Mouse (Mus musculus) v-Abl transformed pro-B cells (cell line): ENCODE measurements around the gene Ankrd22.

Experiments
- in situ Hi-C, 2 experiments: fragments of 400-800 bp; cut with MboI; formaldehyde crosslinking; loops; one replicate each; pipeline ENCODE4 v1.15.1; 2025; ENCODE audit not compliant: unreplicated experiment in 2 of 2

The Ankrd22 gene

GRCm38 (mm10) chr19:34186845-34187244 lies 21.0 kb upstream of the Ankrd22 start:
- in situ Hi-C loops, result loop anchor here (5.0 kb wide), 1 partner anchor 35 kb away; no protein-coding TSS in a partner anchor

- in situ Hi-C loops, result no loop called here
These were observed 16.6 kb upstream of the Ankrd22 start for GRCm38 (mm10) chr19:34182490-34182889.

GRCm38 (mm10) chr19:34181234-34181633 lies 15.4 kb upstream of the Ankrd22 start:
- in situ Hi-C loops, result no loop called here

GRCm38 (mm10) chr19:34180316-34180715 lies 14.5 kb upstream of the Ankrd22 start:
- in situ Hi-C loops, result no loop called here

DNA sequence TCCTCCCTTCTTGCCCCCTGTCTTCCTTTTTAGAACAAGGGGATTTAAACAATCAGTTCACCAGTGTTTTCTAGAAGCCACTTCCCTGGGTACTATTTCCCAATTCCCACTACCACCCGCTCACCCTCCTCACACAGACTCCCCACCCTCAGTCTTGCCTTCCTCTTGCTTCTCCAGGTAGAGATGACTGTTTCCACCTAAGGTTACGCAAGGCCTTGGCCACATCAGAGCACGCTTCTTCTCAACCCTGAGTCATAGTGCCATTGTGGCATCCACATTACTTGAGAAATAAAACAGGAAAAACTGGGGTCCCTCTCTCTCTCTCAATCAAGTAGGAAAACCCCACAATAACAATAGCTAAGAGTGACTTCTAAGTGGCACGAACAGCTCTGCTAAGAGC lies 13.3 kb upstream of the Ankrd22 start:
- in situ Hi-C loops, result no loop called here

DNA sequence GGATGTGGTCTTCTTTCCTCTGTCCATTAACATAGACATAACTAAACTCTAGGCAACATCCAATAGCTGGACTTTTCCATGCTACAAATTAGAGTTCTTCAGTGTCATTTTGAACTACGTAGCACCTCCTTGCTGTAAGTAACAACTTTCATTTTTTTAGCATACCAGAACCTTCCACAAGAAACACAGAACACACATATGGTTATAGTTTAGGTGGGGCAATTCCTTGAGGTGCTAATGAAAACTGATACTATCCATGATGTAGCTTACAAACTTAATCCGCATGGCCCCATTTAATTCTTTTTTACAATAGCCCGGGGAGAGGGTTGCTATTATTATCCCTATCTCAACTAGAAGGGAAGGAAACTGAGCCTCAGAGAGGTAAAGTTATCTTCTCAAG lies 8.2 kb upstream of the Ankrd22 start:
- in situ Hi-C loops, result no loop called here

DNA sequence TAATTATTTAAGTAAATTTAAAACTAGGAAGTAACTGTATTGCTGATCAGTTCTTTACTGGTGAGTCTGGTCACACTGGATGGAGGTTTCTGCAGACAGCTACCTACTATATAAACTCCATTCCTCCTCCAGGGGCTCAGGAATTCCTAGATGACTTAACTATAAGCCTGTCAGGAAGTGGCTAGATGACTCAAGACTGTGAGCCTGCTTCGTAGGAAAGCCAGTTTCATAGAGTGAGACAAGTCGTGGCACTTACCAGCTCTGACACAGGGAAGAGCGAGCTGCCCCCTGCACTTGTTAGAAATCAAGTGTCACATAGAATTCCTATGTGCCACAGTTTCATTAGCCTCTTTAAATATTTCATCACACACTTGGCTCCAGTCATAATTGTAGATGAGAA lies 5.3 kb upstream of the Ankrd22 start:
- in situ Hi-C loops, result no loop called here

DNA sequence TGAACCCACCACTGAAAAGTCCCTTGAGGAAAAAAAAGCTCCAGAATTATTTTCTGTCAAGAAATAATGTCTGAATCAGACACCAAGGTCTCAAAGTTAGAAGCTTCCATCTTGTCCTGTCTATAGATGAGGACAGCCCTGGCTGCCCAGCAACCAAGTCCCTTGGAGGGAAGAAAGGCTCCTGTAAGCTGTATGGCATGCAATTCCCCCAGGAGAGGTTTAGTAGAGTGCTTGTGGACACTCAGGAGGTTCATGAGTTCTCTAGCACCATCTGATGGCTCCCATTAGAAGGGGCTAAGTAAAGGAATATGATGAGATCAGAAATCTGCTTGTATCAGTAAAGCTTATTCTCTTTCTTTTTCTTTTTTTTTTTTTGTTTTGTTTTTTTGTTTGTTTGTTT lies 3.3 kb upstream of the Ankrd22 start:
- in situ Hi-C loops, result loop anchor here (10.0 kb wide), 1 partner anchor 56 kb away; no protein-coding TSS in a partner anchor

DNA sequence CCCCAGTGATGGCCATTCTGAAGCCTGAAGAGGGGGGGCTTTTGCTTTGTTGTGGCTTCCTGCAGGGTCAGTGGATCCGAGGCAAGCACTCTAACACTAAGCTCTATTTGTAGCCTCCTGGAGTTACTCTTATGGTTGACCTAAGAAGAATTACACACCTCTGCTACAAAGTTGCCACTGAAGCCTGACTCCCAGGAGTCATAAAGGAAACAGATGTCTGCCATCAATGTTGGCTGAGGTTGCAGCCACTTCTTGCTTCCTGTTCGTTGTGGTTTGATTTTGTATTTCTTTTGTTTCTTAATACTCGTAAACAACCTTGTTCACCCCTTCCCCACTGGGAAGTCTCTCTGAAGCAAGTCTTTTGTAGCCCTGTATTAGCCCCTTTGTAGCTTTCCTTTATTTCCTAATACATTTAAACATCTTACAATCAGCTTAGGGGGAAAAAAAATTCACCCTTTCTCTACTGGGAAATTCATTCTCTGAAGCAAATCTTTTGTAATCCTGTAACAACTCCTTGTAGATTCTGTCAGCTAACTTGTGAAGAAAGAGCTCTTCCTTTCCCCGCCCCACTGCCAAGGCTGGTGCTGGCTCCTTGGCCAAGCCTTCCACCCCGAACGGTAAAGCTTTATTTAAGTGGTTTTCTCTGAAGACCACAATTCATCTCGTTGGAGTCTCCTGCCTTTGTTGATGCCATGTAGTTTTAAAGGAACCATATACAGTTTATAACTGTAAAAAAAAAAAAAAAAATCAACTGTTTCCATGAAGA lies 2.2 kb upstream of the Ankrd22 start:
- in situ Hi-C loops, result loop anchor here (10.0 kb wide), 1 partner anchor 57 kb away; no protein-coding TSS in a partner anchor

- in situ Hi-C loops, result loop anchor here (10.0 kb wide), 1 partner anchor 58 kb away; no protein-coding TSS in a partner anchor
These were observed 533 bp upstream of the Ankrd22 start for GRCm38 (mm10) chr19:34166386-34166785.

- in situ Hi-C loops, result loop anchor here (10.0 kb wide), 1 partner anchor 62 kb away; no protein-coding TSS in a partner anchor
These were observed 3.2 kb downstream of the Ankrd22 start for GRCm38 (mm10) chr19:34162693-34163092.

DNA sequence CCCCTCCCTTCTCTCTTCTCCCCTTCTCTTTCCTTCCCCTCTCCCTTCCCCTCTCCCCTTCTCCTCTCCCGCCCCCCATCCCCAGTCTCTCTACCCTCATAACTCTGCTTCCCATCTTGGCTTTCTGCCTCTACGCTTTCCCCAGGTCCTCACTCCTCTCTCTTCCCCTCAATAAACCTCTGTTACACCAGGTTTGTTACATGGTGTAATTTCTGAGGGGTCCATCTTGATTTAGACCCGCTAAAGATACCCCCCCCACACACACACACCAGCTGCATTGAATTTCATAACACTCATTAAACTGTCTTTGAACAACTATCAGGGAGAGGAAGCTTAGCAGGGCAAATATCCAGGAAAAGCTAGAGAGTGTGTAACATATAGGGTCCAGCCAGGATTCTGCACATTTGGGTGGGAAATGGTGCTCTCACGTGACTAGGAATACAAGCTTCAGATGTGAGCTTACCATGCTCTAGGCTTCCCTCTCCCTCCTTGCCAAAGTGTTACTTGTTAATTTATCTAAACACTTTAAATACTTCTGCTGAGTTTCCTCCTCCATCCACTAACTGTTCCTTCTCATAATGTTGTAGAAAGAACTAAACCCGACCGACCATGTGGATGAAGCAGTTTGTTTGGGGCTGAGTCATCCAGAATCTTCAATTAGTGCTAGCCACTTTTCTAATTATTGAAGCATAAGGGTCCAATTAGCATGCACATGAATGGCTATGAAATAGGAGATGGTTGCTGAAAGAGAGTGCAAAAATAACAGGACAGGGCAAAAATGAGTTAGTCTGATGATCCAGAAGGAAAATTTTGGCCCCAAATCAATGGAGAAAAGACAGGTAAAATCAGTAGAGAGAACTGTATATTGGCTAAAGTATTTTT lies 12.3 kb downstream of the Ankrd22 start:
- in situ Hi-C loops, result no loop called here

DNA sequence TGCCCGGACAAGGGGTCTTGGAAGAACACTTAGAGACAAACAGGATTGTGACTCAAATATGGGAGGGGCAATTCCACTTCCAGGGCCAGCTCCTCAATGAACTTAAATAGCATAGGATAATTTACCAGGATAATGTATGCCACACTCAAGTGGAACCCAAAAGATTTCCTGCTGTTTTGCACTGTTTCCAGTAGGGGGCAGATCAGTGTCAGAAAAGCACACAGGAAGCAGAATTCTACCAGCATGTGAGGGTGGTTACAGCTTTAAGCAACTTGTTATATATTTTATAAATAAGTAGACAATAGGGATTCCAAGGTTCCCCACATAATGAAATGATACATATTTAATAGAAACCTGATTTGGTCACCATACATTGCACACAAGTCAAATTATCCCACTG lies 13.9 kb downstream of the Ankrd22 start:
- in situ Hi-C loops, result no loop called here

- in situ Hi-C loops, result loop anchor here (10.0 to 25.0 kb wide), 7 partner anchors 96 to 761 kb away; partner anchors contain the start of genes Ch25h (in 2 of the 2) and Rnls (in 2 of the 2)
These were observed 17.4 kb downstream of the Ankrd22 start for GRCm38 (mm10) chr19:34148421-34148820.

DNA sequence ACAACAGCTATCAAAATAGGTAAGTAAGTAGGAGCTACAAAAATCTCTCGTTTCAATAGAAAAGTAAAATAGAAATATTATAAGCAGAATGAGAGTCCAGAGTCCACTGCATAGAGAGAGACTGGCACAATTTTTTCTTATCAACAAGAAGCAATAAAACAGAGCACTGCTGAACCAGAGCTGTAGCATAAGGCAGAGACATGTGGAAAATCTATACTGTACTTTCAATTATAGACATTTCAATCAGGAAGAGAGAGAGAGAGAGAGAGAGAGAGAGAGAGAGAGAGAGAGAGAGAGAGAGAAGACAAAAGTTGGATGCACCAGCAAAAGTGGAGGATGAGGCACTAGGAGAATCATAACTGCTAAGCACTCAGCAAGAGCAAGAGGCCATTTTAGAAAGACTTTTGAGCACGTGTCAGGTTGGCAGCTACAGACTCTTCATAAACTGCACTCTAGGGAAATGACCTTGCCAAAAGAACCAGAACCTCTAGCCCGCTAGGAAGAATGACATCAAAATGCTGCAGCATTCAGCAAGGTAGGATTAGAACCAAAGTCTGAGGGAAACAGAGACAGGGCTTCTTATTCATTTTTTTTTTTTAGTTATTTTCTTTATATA lies 26.3 kb downstream of the Ankrd22 start:
- in situ Hi-C loops, result loop anchor here (10.0 to 25.0 kb wide), 7 partner anchors 105 to 752 kb away; partner anchors contain the start of genes Ch25h (in 2 of the 2) and Rnls (in 2 of the 2)

DNA sequence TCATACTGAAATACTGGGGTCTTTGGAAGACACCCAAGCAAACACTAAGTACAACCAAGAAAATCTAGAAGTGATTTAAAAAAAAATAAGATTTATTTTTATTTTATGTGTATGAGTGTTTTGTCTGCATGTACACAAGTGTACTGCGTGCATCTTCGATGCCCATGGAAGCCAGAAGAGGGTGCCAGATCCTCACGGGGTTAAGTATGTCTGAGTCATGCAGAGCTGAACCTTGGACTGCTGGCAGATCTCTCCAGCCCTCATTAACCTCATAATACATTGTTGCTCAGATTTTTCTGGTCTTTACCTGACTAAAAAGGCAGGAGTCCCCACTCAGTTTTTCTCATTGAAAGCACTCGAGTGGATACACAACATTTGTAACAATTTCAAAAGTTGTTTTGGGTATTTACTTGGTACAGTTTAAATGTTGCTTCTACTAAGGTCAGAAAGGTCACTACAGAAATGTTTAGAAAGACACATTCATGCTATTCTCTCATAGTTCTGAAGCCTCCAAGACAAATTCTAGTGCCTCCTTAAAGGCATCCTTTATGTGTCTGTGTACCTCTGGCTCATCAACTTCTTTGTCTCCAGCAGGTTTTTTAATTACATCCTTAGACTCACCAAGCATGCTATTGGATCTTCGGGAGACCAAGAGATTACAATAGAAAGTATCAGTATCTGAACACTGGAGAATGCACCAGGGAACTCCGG lies 27.0 kb downstream of the Ankrd22 start:
- in situ Hi-C loops, result loop anchor here (25.0 kb wide), 3 partner anchors 198 to 752 kb away; partner anchors contain the start of gene Rnls (in 1 of the 2)

DNA sequence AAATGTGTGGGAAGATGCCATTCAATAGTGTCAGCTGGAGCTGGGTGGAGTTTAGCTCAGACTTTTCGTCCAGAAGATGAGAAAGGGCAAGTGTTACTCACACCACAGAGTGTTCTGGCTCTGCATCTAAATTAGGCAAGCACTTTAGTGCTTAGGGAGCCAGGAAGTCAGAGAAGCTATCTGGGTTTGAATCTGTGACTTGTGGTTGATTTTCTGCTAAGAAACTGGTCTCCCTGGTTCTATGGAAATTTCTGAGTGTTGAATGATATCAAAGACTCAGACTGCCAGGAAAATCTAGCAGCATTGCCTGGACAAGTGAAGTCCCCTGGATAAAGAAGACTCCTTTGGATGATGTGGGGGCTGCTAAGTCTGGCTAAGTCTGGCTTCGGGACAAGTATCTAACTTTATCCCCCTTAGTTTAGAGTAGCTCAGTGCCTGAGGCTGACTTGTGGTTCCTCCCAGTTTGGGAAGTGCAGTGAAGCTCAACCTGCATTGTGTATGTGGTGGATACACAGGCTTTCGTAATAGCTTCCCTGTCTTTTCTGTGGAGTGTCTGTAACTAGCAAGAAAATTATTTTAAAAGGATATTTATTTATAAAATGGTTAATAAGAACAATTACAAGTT lies 45.6 kb downstream of the Ankrd22 start:
- in situ Hi-C loops, result no loop called here

GRCm38 (mm10) chr19:34119653-34120052 lies 46.2 kb downstream of the Ankrd22 start:
- in situ Hi-C loops, result no loop called here

DNA sequence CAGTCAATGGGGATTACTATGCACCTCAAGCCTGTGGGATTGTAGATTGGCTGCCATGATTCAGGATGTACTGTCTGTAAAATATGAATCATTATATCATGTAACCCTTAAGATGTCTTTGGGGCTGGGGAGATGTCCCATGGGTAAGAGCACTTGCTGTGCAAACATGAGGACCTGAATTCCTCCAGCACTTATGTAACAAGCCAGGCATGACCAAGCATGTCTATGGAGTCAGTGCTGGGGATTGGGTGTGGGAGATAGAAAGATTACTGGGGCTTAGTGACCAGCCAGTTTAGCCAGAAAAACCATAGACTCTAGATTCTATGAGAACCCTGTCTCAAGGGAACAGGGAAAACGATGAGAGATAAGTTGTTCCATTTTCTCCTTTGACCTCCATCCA lies 46.8 kb downstream of the Ankrd22 start:
- in situ Hi-C loops, result no loop called here

DNA sequence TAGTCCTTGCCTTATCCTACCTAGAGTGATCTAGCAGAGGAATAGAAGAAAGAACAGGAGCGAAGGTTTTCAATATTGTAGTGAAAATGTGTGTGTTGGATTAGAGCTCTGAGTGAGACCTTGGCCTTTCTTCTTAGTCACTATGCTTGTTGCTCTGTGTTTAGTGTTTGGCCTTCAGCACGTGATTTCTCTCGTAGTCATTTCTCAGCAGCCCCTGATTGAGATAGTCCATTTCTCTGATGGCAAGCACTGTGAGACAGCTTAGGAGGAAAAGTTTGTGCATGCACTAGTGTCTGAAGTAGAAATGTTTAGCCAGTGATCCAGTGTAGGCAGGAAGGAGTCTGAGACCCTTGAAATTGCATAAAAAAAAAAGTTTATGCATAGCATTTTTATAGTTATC lies 61.0 kb downstream of the Ankrd22 start:
- in situ Hi-C loops, result no loop called here
